In genomic region chr6:81987010-81987409, GRCm38 (mm10) we compare ENCODE assay signal across 8 mouse cellular contexts. TPM values are rescaled to one million over a fixed set of nuclear protein-coding genes. Genes with fewer than 3 reads are reported as not detected.
DNase-seq lines count a peak whose midpoint lies in the region; ATAC-seq lines count a peak whose summit lies in the region.

No protein-coding gene starts in this region.

- H3K27ac ChIP-seq in limb, embryonic 10.5 days, result peak overlapping the region; percentile 81
- H3K27ac ChIP-seq in midbrain, embryonic 15.5 days, result no peak overlapping the region

- no peaks in the 10 kb centered on the region for H3K27me3 ChIP-seq in limb, embryonic 10.5 days (ENCODE audit: low read depth, poor library complexity, severe bottlenecking)
- no peaks in the 10 kb centered on the region for H3K27me3 ChIP-seq in midbrain, embryonic 15.5 days (replicated peaks)

- DNase-seq in adrenal gland, postnatal 14 days, result peak; percentile 93
- peak; percentile 89 for DNase-seq in embryo, embryonic 11 days
- DNase-seq in kidney, adult 18-20 months, result peak; percentile 88
- DNase-seq in limb, embryonic 10.5 days (ENCODE audit: low spot score), result peak; percentile 87
- DNase-seq in spleen, adult 18-20 months, result peak; percentile 38 to 60

- no peaks in the 10 kb centered on the region for H3K36me3 ChIP-seq in limb, embryonic 10.5 days
- H3K36me3 ChIP-seq in midbrain, embryonic 15.5 days (replicated peaks), result no peaks in the 10 kb centered on the region

- H3K9ac ChIP-seq in midbrain, embryonic 15.5 days, result no peak overlapping the region

- 2% methylated on average over 9 of the region's 9 CpGs for WGBS in limb, embryonic 10.5 days
- 0% methylated on average over 9 of the region's 9 CpGs for WGBS in midbrain, embryonic 15.5 days

- H3K4me1 ChIP-seq in limb, embryonic 10.5 days, result peaks cover 39% of the 10 kb centered on the region
- peaks cover 3% of the 10 kb centered on the region; the same call in 1 of the 2 replicates for H3K4me1 ChIP-seq in midbrain, embryonic 15.5 days

- H3K4me2 ChIP-seq in midbrain, embryonic 15.5 days, result no peak overlapping the region

- peak; percentile 95 for ATAC-seq in granulocyte monocyte progenitor cell, adult 5-6 weeks (replicated peaks; ENCODE audit: poor library complexity, severe bottlenecking)
- ATAC-seq in midbrain, embryonic 15.5 days (replicated peaks), result peak; percentile 68
- no peak for ATAC-seq in erythroid progenitor cell, adult 5-6 weeks (replicated peaks; ENCODE audit: low FRiP score, poor library complexity, severe bottlenecking)

- no peak overlapping the region for H3K4me3 ChIP-seq in limb, embryonic 10.5 days
- no peak overlapping the region for H3K4me3 ChIP-seq in midbrain, embryonic 15.5 days

- H3K9me3 ChIP-seq in limb, embryonic 10.5 days (replicated peaks), result no peaks in the 10 kb centered on the region
- no peaks in the 10 kb centered on the region for H3K9me3 ChIP-seq in midbrain, embryonic 15.5 days

RNA-seq across cellular contexts. Expression of gene Mrpl19, which starts 21.3 kb away (rescaled TPM):
- 35.9 and 51.0 TPM in 2 replicates for total RNA-seq in adrenal gland, postnatal 14 days (2021)
- 24.3 and 41.5 TPM in 2 replicates for total RNA-seq in granulocyte monocyte progenitor cell, adult 5-6 weeks (2014; fragmentation: Nextera tagmentation)
- 33.2 and 70.3 TPM in 2 replicates for total RNA-seq in granulocyte monocyte progenitor cell, adult 5-6 weeks (2017)
- polyA plus RNA-seq in limb, embryonic 10.5 days (2016; fragmentation: Nextera tagmentation; extraction: Ambion mirVana), result 62.9 and 75.7 TPM in 2 replicates
- 35.1 and 40.4 TPM in 2 replicates for polyA plus RNA-seq in midbrain, embryonic 15.5 days (2015; fragmentation: Nextera tagmentation; extraction: Ambion mirVana)
- 3.8 and 7.9 TPM in 2 replicates for total RNA-seq in erythroid progenitor cell, adult 5-6 weeks (2015; ENCODE audit: low replicate concordance)
- 0.30 and 4.4 TPM in 2 replicates for total RNA-seq in erythroid progenitor cell, adult 5-6 weeks (2017; ENCODE audit: low replicate concordance)

RNA-seq across cellular contexts. Expression of gene Eva1a, which starts 53.8 kb away (rescaled TPM):
- 3.1 and 6.9 TPM in 2 replicates for total RNA-seq in adrenal gland, postnatal 14 days (2021)
- not detected in 2 replicates for total RNA-seq in granulocyte monocyte progenitor cell, adult 5-6 weeks (2014; fragmentation: Nextera tagmentation)
- not detected in 2 replicates for total RNA-seq in granulocyte monocyte progenitor cell, adult 5-6 weeks (2017)
- polyA plus RNA-seq in limb, embryonic 10.5 days (2016; fragmentation: Nextera tagmentation; extraction: Ambion mirVana), result 6.3 and 11.9 TPM in 2 replicates
- 0.63 and 0.77 TPM in 2 replicates for polyA plus RNA-seq in midbrain, embryonic 15.5 days (2015; fragmentation: Nextera tagmentation; extraction: Ambion mirVana)
- total RNA-seq in erythroid progenitor cell, adult 5-6 weeks (2015; ENCODE audit: low replicate concordance), result 2.9 TPM in 1 of 2 replicates, not detected in the other
- 2.2 TPM in 1 of 2 replicates, not detected in the other for total RNA-seq in erythroid progenitor cell, adult 5-6 weeks (2017; ENCODE audit: low replicate concordance)
